Mouse (Mus musculus): Measurements from ENCODE around the gene Dpyd. TPM values are rescaled to one million over a fixed set of nuclear protein-coding genes. Genes with fewer than 3 reads are reported as not detected.

Gene Dpyd
- polyA plus RNA-seq, 1 experiment from 2014 or later = 3.0 TPM

DNA sequence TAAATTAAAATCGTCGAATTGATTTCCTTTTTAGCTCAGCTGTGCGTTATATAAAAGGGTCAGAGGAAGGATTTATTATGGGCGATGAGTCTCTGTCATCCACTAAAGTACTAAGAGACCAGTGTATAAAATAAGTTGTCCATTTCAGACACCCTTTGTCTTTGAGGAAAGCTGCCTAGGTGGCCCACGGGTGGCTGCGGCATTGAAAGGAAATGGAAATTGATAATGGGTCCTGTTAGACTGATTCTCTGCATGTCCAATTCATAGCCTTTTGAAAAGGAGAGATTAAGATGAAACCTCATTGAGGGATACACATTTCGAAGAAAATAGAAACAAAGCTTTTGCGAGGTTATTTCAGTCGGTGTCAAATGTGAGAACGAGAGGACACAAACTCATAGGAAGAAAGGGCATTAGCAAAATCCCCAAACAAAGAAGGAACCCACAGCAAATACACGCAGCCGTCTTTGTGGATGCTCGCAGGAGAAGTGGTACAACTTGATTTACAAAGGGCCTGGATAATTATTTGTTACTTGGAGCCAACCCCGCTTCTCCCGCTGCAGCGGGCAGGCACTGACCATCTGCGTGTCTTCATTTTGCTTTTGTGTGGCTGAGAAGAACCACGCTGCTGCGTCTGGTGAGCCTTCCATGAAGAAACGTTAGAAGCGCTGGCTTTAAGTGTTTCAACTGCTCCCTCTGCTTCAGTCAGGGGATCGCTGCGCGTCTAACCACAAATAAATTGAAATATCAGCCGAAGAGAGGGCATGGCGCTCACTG, 825.6 kb downstream of the Dpyd start:
- peak; percentile 78 for DNase-seq (ENCODE audit: low spot score)
- 26% methylated on average over 26 of the region's 26 CpGs for WGBS
- Histone ChIP-seq H3K9me3 (replicated peaks; ENCODE audit: control insufficient read depth, low read length) (no peaks in the 10 kb centered on the region), H3K27me3 (replicated peaks; ENCODE audit: control insufficient read depth, insufficient read depth, low read length) (no peaks in the 10 kb centered on the region), H3K4me1 (ENCODE audit: control insufficient read depth, insufficient read depth, low read length) (peaks cover 11% of the 10 kb centered on the region), H3K4me3 (ENCODE audit: low read depth, low read length) (no peak overlapping the region; the same call in 1 of the 2 replicates), H3K36me3 (ENCODE audit: control insufficient read depth, insufficient read depth, low read length) (no peaks in the 10 kb centered on the region), H3K27ac (ENCODE audit: low read depth, low read length) (peak overlapping the region; percentile 63), H3K9ac (ENCODE audit: low read length) (peak overlapping the region; percentile 51), H3K4me2 (ENCODE audit: low read length) (peak overlapping the region; percentile 36)
- peak; percentile 88 for ATAC-seq

DNA sequence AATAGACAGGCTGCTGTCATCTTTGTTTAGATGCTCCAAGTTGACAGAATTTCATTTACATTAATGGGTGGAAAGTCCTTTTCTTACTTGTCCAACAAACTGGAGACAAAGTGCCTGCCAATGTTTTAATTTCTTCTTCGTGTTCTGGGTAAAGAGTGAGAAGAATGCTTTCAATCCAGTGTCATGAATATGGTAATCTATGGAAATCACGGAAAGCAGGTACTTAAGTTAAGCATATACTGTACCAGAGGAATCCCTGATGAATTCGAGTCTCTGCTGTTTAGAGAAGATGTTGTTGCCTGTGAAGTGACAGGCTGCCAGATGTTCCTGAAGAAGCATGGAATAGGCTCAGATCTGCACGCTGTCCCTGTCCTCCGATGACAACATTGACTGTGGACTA, 835.3 kb downstream of the Dpyd start:
- Histone ChIP-seq H3K4me3 (ENCODE audit: low read depth, low read length) (no peak overlapping the region), H3K27ac (ENCODE audit: low read depth, low read length) (no peak overlapping the region), H3K4me1 (ENCODE audit: control insufficient read depth, insufficient read depth, low read length) (no peaks in the 10 kb centered on the region), H3K36me3 (ENCODE audit: control insufficient read depth, insufficient read depth, low read length) (no peaks in the 10 kb centered on the region), H3K9ac (ENCODE audit: low read length) (no peak overlapping the region), H3K27me3 (replicated peaks; ENCODE audit: control insufficient read depth, insufficient read depth, low read length) (no peaks in the 10 kb centered on the region), H3K4me2 (ENCODE audit: low read length) (no peak overlapping the region), H3K9me3 (replicated peaks; ENCODE audit: control insufficient read depth, low read length) (no peaks in the 10 kb centered on the region)
- DNase-seq (ENCODE audit: low spot score) (peak; percentile 43), ATAC-seq (peak; percentile 57)
- 43% methylated on average over 5 of the region's 5 CpGs for WGBS

- no peak overlapping the region for H3K4me2 ChIP-seq (ENCODE audit: low read length)
- WGBS = 76% methylated on average over 7 of the region's 7 CpGs
- no peaks in the 10 kb centered on the region for H3K4me1 ChIP-seq (ENCODE audit: control insufficient read depth, insufficient read depth, low read length)
- H3K9me3 ChIP-seq (replicated peaks; ENCODE audit: control insufficient read depth, low read length) = no peaks in the 10 kb centered on the region
- no peaks in the 10 kb centered on the region for H3K27me3 ChIP-seq (replicated peaks; ENCODE audit: control insufficient read depth, insufficient read depth, low read length)
- H3K27ac ChIP-seq (ENCODE audit: low read depth, low read length) = no peak overlapping the region
- ATAC-seq (no peak), DNase-seq (ENCODE audit: low spot score) (no peak)
- no peaks in the 10 kb centered on the region for H3K36me3 ChIP-seq (ENCODE audit: control insufficient read depth, insufficient read depth, low read length)
- H3K4me3 ChIP-seq (ENCODE audit: low read depth, low read length) = no peak overlapping the region
- H3K9ac ChIP-seq (ENCODE audit: low read length) = no peak overlapping the region
Observed at GRCm38 (mm10) chr3:119402836-119403728, 841.2 kb downstream of the Dpyd start.

- no peaks in the 10 kb centered on the region for H3K36me3 ChIP-seq (ENCODE audit: control insufficient read depth, insufficient read depth, low read length)
- H3K9me3 ChIP-seq (replicated peaks; ENCODE audit: control insufficient read depth, low read length) = no peaks in the 10 kb centered on the region
- peak; percentile 69 for DNase-seq (ENCODE audit: low spot score)
- peaks cover 11% of the 10 kb centered on the region; the same call in 1 of the 2 replicates for H3K4me1 ChIP-seq (ENCODE audit: control insufficient read depth, insufficient read depth, low read length)
- WGBS = 37% methylated on average over 9 of the region's 9 CpGs
- peak overlapping the region; percentile 17; the same call in 1 of the 2 replicates for H3K27ac ChIP-seq (ENCODE audit: low read depth, low read length)
- H3K27me3 ChIP-seq (replicated peaks; ENCODE audit: control insufficient read depth, insufficient read depth, low read length) = no peaks in the 10 kb centered on the region
- ATAC-seq = 0 out of 2 replicates have a peak, but pooled peaks have one; percentile 32
- no peak overlapping the region for H3K4me2 ChIP-seq (ENCODE audit: low read length)
- H3K9ac ChIP-seq (ENCODE audit: low read length) = no peak overlapping the region
- no peak overlapping the region for H3K4me3 ChIP-seq (ENCODE audit: low read depth, low read length)
Observed at GRCm38 (mm10) chr3:119419087-119419709, 857.3 kb downstream of the Dpyd start.

DNA sequence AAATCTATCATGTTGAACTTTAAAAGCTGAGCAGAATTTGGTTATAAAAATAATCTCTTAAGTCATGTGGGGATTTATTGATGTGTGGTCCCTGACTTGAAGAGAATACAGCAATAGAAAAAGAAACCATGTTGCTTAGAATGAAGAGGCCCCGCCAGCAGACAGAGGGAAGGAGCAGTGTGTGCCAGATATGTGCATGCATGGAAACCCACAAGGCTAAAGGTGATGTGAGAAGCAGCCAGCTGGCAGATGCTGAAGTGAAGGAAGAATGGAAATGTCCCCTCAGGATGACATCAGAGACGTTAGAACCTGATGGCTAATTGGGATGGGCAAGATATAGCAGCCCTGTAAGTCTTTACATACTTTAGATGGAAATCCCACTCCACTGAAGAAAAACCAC, 857.8 kb downstream of the Dpyd start:
- Histone ChIP-seq H3K27me3 (replicated peaks; ENCODE audit: control insufficient read depth, insufficient read depth, low read length) (no peaks in the 10 kb centered on the region), H3K36me3 (ENCODE audit: control insufficient read depth, insufficient read depth, low read length) (no peaks in the 10 kb centered on the region), H3K4me2 (ENCODE audit: low read length) (no peak overlapping the region), H3K4me1 (ENCODE audit: control insufficient read depth, insufficient read depth, low read length) (peaks cover 11% of the 10 kb centered on the region; the same call in 1 of the 2 replicates), H3K9ac (ENCODE audit: low read length) (no peak overlapping the region), H3K27ac (ENCODE audit: low read depth, low read length) (no peak overlapping the region; the same call in 1 of the 2 replicates), H3K9me3 (replicated peaks; ENCODE audit: control insufficient read depth, low read length) (no peaks in the 10 kb centered on the region), H3K4me3 (ENCODE audit: low read depth, low read length) (no peak overlapping the region)
- ATAC-seq = peak; percentile 69
- DNase-seq (ENCODE audit: low spot score) = peak; percentile 39
- WGBS = 60% methylated on average over 2 of the region's 2 CpGs

- Histone ChIP-seq H3K4me3 (ENCODE audit: low read depth, low read length) (no peak overlapping the region), H3K4me2 (ENCODE audit: low read length) (no peak overlapping the region), H3K36me3 (ENCODE audit: control insufficient read depth, insufficient read depth, low read length) (no peaks in the 10 kb centered on the region), H3K9me3 (replicated peaks; ENCODE audit: control insufficient read depth, low read length) (no peaks in the 10 kb centered on the region), H3K27me3 (replicated peaks; ENCODE audit: control insufficient read depth, insufficient read depth, low read length) (no peaks in the 10 kb centered on the region), H3K9ac (ENCODE audit: low read length) (no peak overlapping the region), H3K4me1 (ENCODE audit: control insufficient read depth, insufficient read depth, low read length) (peaks cover 2% of the 10 kb centered on the region; the same call in 1 of the 2 replicates), H3K27ac (ENCODE audit: low read depth, low read length) (no peak overlapping the region)
- ATAC-seq (peak; percentile 67; the same call in 1 of the 2 replicates), DNase-seq (ENCODE audit: low spot score) (peak; percentile 23)
- 64% methylated on average over 8 of the region's 8 CpGs for WGBS
Observed at GRCm38 (mm10) chr3:119431339-119431738, 869.4 kb downstream of the Dpyd start.

GRCm38 (mm10) chr3:119431757-119432156, 869.8 kb downstream of the Dpyd start:
- no peak for ATAC-seq
- Histone ChIP-seq H3K36me3 (ENCODE audit: control insufficient read depth, insufficient read depth, low read length) (no peaks in the 10 kb centered on the region), H3K4me1 (ENCODE audit: control insufficient read depth, insufficient read depth, low read length) (peaks cover 2% of the 10 kb centered on the region; the same call in 1 of the 2 replicates), H3K4me3 (ENCODE audit: low read depth, low read length) (no peak overlapping the region), H3K4me2 (ENCODE audit: low read length) (no peak overlapping the region), H3K27ac (ENCODE audit: low read depth, low read length) (no peak overlapping the region), H3K9ac (ENCODE audit: low read length) (no peak overlapping the region), H3K9me3 (replicated peaks; ENCODE audit: control insufficient read depth, low read length) (no peaks in the 10 kb centered on the region), H3K27me3 (replicated peaks; ENCODE audit: control insufficient read depth, insufficient read depth, low read length) (no peaks in the 10 kb centered on the region)
- DNase-seq (ENCODE audit: low spot score) = no peak
- WGBS = 48% methylated on average over 7 of the region's 7 CpGs

- Histone ChIP-seq H3K27me3 (replicated peaks; ENCODE audit: control insufficient read depth, insufficient read depth, low read length) (no peaks in the 10 kb centered on the region), H3K4me2 (ENCODE audit: low read length) (no peak overlapping the region), H3K27ac (ENCODE audit: low read depth, low read length) (no peak overlapping the region), H3K4me1 (ENCODE audit: control insufficient read depth, insufficient read depth, low read length) (no peaks in the 10 kb centered on the region), H3K4me3 (ENCODE audit: low read depth, low read length) (no peak overlapping the region), H3K36me3 (ENCODE audit: control insufficient read depth, insufficient read depth, low read length) (no peaks in the 10 kb centered on the region), H3K9me3 (replicated peaks; ENCODE audit: control insufficient read depth, low read length) (no peaks in the 10 kb centered on the region), H3K9ac (ENCODE audit: low read length) (no peak overlapping the region)
- 64% methylated on average over 2 of the region's 2 CpGs for WGBS
- DNase-seq (ENCODE audit: low spot score) = no peak
- no peak for ATAC-seq
Observed at GRCm38 (mm10) chr3:119447559-119447958, 885.6 kb downstream of the Dpyd start.

Data from forebrain, embryonic 14.5 days (tissue).